Mouse (Mus musculus) granulocyte monocyte progenitor cell, adult 5-6 weeks (primary cell): ENCODE data around the gene Mmd. TPM values are rescaled to one million over a fixed set of nuclear protein-coding genes. Genes with fewer than 3 reads are reported as not detected.
A peak's percentile ranks its signal among the peaks of the same experiment; 100 is the strongest.
"Not testable (repeated sequence)": the region's sequence is repeated elsewhere in the genome, so short reads cannot be mapped to it uniquely, and the experiment has no call there.

Experiments used
- ATAC-seq: replicated peaks from 2 replicates; pipeline ENCODE4 v1.8.0; 2016; ENCODE audit warnings: mild to moderate bottlenecking, moderate TSS enrichment, inconsistent platforms; ENCODE audit not compliant: poor library complexity, severe bottlenecking
- total RNA-seq, 2 experiments: library from RNA; stranded (forward) in 1 of 2; stranded (reverse) in 1 of 2; fragments of 200-712, 200-1000 nt in 1 of 2; fragments of >200 nt in 1 of 2; fragmentation: Nextera tagmentation in 1 of 2; gene quantifications; 2 replicates each; pipeline ENCODE4 v1.2.3; 2014 to 2017

The Mmd gene
- total RNA-seq, 2 experiments from 2014 or later = 10.6 to 14.0 TPM

GRCm38 (mm10) chr11:90276561-90276960, 27.3 kb downstream of the Mmd start:
- ATAC-seq = no peak

GRCm38 (mm10) chr11:90280069-90280468, 30.8 kb downstream of the Mmd start:
- no peak for ATAC-seq

DNA sequence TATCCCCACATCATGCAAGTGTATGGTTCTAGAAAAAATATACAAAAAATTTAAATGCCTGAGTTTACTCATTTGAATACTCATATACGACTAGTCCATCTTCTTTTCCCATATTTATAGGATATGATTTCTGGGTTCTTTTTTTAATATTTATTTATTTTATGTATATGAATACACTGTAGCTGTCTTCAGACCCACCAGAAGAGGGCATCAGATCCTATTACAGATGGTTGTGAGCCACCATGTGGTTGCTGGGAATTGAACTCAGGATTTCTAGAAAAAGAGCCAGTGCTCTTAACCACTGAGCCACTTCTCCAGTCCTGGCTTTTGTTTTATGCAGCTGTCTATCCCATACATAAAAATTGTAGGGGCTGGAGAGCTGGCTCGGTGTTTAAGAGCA, 32.7 kb downstream of the Mmd start:
- not testable (repeated sequence) for ATAC-seq

DNA sequence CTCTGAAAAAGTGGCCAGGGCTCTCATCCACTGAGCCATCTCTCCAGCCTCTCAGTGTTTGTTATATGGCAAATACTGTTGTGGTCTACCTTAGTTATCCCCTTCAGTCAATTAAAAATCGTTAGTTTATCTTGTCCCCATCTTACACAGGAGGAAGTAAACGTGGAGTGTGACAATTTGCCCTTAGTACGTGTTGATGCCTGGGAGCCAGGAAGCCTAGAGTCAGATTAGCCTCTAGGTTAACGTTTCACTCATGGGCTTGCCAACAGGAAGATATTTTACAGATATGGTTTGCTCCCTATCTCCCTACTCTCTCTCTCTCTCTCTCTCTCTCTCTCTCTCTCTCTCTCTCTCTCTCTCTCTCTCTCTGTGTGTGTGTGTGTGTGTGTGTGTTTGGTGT, 33.9 kb downstream of the Mmd start:
- no peak for ATAC-seq

- ATAC-seq = no peak
Measured at GRCm38 (mm10) chr11:90283601-90284000, 34.3 kb downstream of the Mmd start.

GRCm38 (mm10) chr11:90284079-90284478, 34.8 kb downstream of the Mmd start:
- no peak for ATAC-seq

GRCm38 (mm10) chr11:90284623-90285022, 35.4 kb downstream of the Mmd start:
- no peak for ATAC-seq

DNA sequence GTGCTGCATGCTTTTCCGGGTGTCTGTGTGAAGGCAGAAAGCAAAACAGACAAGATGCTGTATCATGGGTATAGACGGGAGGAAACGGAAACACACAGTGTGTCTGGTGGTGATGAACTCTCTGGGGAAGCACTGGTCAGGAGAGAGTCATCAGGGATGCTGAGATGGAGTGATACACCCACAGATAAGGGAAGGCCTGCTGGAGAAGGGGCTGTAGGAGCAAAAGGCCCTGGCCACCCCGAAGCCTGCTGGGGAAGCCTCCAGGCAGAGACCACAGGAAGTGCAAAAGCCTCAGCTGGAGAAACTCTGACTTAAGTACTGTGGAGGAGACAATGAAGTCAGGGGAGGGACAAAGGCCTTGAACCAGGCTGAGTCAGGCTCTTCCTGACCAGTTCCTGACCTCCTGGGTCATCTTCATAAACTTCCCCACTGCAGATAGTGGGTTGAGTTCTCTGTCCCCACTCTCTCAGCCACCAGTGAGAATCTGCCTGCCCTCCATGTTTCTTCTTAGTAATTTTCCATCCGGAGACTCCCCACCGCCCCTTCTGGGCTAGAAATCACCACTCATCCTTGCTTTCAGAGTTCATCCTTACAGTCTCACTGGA, 37.4 kb downstream of the Mmd start:
- ATAC-seq = no peak; the same call in 1 of the 2 replicates

DNA sequence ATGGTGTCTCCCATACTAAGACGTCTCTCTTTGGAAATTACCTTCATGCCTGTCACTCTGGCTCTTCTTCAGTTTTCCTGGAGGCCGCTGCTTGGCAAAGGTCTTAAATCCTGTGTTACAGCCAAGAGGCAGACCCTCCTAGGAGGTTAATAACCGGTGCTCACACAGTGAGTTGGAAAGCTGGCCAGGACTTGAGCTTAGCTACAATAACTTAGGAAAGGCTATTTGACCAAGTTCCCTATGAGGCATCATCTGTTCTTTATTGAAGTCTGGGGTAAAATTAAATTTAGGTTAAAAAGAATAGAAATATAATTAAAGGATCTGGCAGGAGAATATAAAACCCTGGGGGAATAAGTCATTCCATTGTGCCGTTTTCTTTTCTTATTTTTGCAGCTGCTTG, 41.9 kb downstream of the Mmd start:
- ATAC-seq = no peak

DNA sequence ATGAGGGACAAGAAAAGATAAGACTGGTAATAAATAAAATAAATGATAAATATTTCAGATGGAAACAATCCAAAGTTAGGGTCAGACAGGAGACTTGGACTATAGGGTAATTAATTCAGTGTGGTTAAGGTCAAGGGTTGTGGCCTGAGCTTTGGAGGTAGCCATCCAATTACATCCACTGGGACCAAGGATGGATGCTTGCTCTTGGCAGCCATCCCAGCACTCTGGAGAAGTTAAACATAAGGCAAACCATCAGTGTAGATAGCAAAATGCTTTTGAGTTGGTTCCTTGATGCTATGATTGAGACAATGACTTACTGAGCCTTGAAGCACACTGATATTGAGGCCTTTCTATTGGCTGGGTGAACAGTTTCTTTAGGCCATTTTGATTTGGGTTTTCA, 43.5 kb downstream of the Mmd start:
- no peak for ATAC-seq

DNA sequence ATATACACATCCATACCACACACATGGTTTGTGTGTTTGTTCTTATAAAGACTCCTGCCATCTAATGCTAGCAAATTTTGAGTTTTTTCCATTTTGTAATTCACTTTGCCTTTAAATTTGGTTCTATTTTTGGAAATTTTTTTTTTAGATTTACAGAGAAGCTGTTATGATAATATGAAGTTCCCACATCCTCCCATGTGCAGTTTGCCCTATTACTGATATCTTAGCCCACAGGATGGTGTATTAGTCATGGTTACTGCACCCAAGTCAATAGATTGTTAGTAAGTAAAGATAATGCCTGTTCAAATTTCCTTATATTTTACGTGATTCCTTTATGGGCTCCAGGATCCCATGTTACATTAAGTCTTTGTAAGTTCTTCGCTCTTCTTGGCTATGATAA, 45.4 kb downstream of the Mmd start:
- ATAC-seq = no peak

DNA sequence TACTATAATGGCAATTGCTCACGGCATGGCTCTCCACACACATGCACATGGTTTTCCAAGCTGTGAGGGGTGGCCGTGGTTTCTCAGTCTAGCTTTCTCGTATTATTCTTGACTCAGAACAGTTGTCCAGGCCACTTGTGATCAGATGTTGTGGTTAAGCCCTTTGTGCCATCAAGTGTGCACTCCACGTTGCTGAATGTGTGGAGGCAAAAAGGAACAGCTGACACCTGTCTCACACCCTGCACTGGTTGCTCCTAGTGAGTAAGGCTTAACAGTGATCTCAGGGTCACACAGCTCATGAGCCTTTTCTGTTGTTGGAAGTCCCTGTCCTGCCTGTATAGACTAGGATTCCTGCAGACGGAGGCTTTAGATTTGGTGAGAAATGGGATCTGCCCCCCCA, 56.8 kb downstream of the Mmd start:
- no peak for ATAC-seq

- peak; percentile 89 for ATAC-seq
Measured at GRCm38 (mm10) chr11:90306993-90307392, 57.7 kb downstream of the Mmd start.

- ATAC-seq = no peak
Measured at GRCm38 (mm10) chr11:90314606-90315005, 65.3 kb downstream of the Mmd start.

DNA sequence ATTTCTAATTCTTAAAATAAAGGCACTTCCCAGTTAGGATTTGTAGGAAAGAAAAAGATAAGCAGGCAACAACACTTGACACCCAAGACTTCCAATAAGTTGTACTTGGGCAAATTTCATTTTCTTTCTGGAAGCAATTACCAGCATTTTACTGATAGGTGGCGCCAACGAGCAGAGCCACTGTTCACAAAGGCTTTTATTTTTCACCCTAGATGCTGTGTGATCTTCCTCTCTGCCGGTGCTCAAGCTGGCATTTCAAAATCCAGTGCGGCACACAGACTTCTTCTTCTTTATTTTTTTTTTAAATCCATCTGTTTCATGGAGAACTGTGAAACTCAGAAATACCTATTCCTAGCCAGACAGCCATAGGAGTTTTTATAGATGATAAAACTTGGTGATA, 68.2 kb downstream of the Mmd start:
- peak; percentile 66 for ATAC-seq

GRCm38 (mm10) chr11:90320922-90321321, 71.7 kb downstream of the Mmd start:
- no peak for ATAC-seq

- ATAC-seq = no peak
Measured at GRCm38 (mm10) chr11:90324597-90324996, 75.3 kb downstream of the Mmd start.

- ATAC-seq = no peak
Measured at GRCm38 (mm10) chr11:90326146-90326545, 76.9 kb downstream of the Mmd start.

DNA sequence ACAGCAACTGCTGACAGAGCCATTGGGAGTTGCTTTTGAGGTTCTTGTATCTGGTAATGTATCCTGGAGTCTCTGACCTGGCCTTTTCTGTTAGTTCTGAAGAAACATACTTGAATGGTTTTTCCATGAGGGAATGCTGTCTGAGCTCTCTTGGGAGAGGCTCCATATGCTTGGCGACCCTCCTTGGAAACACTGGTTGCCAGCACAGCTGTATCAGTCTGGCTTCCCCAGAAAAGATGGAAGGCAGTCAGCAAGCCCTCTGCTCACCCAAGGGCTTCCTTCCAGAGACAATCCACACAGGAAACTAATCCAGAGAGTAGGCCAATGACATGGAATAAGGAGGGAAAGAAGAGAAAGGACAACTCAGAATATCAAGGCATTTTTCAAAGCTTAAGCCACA, 77.6 kb downstream of the Mmd start:
- ATAC-seq = no peak
